Mouse (Mus musculus) brain, embryonic 14.5 days (tissue): ENCODE data around the gene Tigd3. TPM values are rescaled to one million over a fixed set of nuclear protein-coding genes. Genes with fewer than 3 reads are reported as not detected.

Experiments used
- DNase-seq: peaks from one replicate; pipeline ENCODE4 v3.0.0-alpha.2; 2011; ENCODE audit warnings: low read depth
- CTCF ChIP-seq: fragments of 200-500 bp; IDR thresholded peaks from 2 replicates; pipeline ENCODE4 v1.5.1; 2012; ENCODE audit warnings: inconsistent platforms, mild to moderate bottlenecking, moderate library complexity, borderline replicate concordance; ENCODE audit not compliant: insufficient read depth, insufficient read length; ENCODE audit errors: extremely low read depth
- POLR2A ChIP-seq: fragments of 200-500 bp; IDR thresholded peaks from 2 replicates; pipeline ENCODE4 v1.6.1; 2012; ENCODE audit warnings: mild to moderate bottlenecking, inconsistent platforms, borderline replicate concordance; ENCODE audit not compliant: poor library complexity, insufficient read depth, insufficient read length, severe bottlenecking; ENCODE audit errors: extremely low read depth
- polyA plus RNA-seq: library from polyadenylated mRNA; depleted of rRNA; stranded (reverse); fragments of >200 nt; gene quantifications from 2 replicates; pipeline ENCODE4 v1.2.3, GENCODE M21; 2012; rRNA removed

Gene Tigd3
- polyA plus RNA-seq, 1 experiment: 15.2 TPM

DNA sequence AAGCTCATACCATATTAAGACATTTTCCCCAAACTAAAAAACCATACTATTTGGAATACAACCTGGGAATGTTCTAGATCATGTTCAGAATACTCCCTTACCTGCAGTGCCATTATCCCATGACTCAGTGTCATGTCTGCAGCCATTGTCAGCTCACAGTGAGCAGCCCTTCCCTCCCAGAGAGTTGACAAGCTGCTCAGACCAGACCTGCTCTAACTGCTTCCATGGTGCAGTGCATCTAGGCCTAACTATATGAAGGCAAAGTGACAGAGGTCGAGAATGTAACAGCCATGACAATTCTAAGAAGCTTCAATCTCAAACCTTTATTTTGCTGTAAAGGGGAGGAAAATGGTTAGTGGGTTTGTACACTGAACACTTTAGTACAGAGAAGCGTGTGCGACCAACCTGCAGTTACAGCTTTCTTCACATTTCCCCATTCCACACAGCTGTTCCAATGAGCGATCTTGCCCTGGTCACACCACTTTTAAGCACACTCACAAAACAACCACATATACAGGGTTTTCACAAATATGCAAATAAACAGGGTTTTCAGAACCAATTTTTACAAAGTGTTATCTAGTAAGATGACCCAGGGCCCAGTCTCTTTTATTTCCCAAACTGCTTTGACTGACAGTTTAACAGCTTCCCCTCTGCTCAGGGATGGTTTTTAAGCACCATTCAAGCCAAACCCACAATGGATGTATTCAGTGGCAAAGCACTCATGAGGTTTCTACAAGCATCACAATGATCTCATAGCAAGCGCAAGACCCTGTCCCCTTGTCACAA, 51.8 kb downstream of the Tigd3 start:
- peak; percentile 68 for DNase-seq
- no peak for TF ChIP-seq CTCF
- TF ChIP-seq POLR2A: no peak

DNA sequence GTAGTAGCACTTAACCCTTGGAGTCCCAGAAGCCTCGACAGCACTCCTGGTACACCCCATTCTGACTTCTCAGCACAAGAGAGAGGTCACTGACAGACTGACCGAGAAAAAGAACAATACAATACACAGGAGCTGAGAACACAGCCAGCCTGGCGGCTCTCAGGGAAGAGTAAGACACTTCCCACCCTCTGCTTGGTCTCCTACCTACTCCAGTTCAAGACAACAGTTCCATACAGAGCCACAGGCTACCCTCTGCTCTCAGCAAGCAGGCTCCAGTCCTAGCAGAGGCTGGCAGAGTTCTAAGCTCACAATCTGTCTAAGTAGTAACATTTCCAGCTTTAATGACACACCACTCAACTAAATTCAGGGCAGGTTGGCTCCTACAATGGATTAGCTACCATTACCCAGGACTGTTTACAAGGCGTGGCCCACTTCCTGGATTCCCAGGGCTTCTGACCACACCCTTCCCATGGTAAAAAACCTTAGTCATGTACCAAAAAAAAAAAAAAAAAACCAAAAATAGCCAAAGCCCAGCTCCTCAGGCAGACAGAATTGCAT, 52.5 kb downstream of the Tigd3 start:
- DNase-seq: no peak
- TF ChIP-seq POLR2A: no peak
- no peak for TF ChIP-seq CTCF

Other genes with a start within 250 kb of the Tigd3 start
- 30.8 and 32.5 TPM in 2 replicates for gene Sipa1, start 230.4 kb downstream of the Tigd3 start, polyA plus RNA-seq
- gene Map3k11, start 205.4 kb downstream of the Tigd3 start, polyA plus RNA-seq: 21.6 and 22.9 TPM in 2 replicates
- 95.9 and 120 TPM in 2 replicates for gene Pcnx3, start 205.2 kb downstream of the Tigd3 start, polyA plus RNA-seq
- gene Kcnk7, start 189.8 kb downstream of the Tigd3 start, polyA plus RNA-seq: 0.13 TPM in 1 of 2 replicates, not detected in the other
- 18.3 and 20.4 TPM in 2 replicates for gene Ehbp1l1, start 167.8 kb downstream of the Tigd3 start, polyA plus RNA-seq
- gene Fam89b, start 164.5 kb downstream of the Tigd3 start, polyA plus RNA-seq: 258 and 404 TPM in 2 replicates
- 52.1 and 70.3 TPM in 2 replicates for gene Ltbp3, start 153.2 kb downstream of the Tigd3 start, polyA plus RNA-seq
- gene Scyl1, start 122.7 kb downstream of the Tigd3 start, polyA plus RNA-seq: 130 and 153 TPM in 2 replicates
- 18.9 and 21.3 TPM in 2 replicates for gene Frmd8, start 18.9 kb downstream of the Tigd3 start, polyA plus RNA-seq
- 2.6 and 3.5 TPM in 2 replicates for gene Slc25a45, start 16.3 kb downstream of the Tigd3 start, polyA plus RNA-seq
- 180 and 231 TPM in 2 replicates for gene Dpf2, start 18.9 kb upstream of the Tigd3 start, polyA plus RNA-seq
- gene Cdc42ep2, start 30.7 kb upstream of the Tigd3 start, polyA plus RNA-seq: 11.7 and 13.7 TPM in 2 replicates
- 33.8 and 56.9 TPM in 2 replicates for gene Pola2, start 70.1 kb upstream of the Tigd3 start, polyA plus RNA-seq
- not detected in 2 replicates for gene Slc22a20, start 92.0 kb upstream of the Tigd3 start, polyA plus RNA-seq
- 5.2 and 7.6 TPM in 2 replicates for gene Capn1, start 121.7 kb upstream of the Tigd3 start, polyA plus RNA-seq
- 24.6 and 38.8 TPM in 2 replicates for gene Syvn1, start 152.4 kb upstream of the Tigd3 start, polyA plus RNA-seq
- 46.3 and 50.4 TPM in 2 replicates for gene Mrpl49, start 163.6 kb upstream of the Tigd3 start, polyA plus RNA-seq
- 1,255 and 1,497 TPM in 2 replicates for gene Fau, start 163.7 kb upstream of the Tigd3 start, polyA plus RNA-seq
- gene Znhit2, start 167.0 kb upstream of the Tigd3 start, polyA plus RNA-seq: 36.0 and 46.5 TPM in 2 replicates
- gene Tm7sf2, start 174.2 kb upstream of the Tigd3 start, polyA plus RNA-seq: 76.1 and 100 TPM in 2 replicates
- gene Vps51, start 183.1 kb upstream of the Tigd3 start, polyA plus RNA-seq: 95.4 and 109 TPM in 2 replicates
- not detected in 2 replicates for gene Tmem262, start 185.9 kb upstream of the Tigd3 start, polyA plus RNA-seq
- gene Gm28374, start 188.1 kb upstream of the Tigd3 start, polyA plus RNA-seq: 2.5 and 3.1 TPM in 2 replicates
- gene Zfpl1, start 190.8 kb upstream of the Tigd3 start, polyA plus RNA-seq: 103 and 127 TPM in 2 replicates
- gene Cdca5, start 190.8 kb upstream of the Tigd3 start, polyA plus RNA-seq: 9.7 and 16.3 TPM in 2 replicates
- 0.15 and 0.25 TPM in 2 replicates for gene AC131692.1, start 200.3 kb upstream of the Tigd3 start, polyA plus RNA-seq
- 1.1 and 2.0 TPM in 2 replicates for gene Naaladl1, start 211.6 kb upstream of the Tigd3 start, polyA plus RNA-seq
- 47.3 and 66.2 TPM in 2 replicates for gene Sac3d1, start 224.5 kb upstream of the Tigd3 start, polyA plus RNA-seq
- gene Snx15, start 234.2 kb upstream of the Tigd3 start, polyA plus RNA-seq: 52.3 and 52.4 TPM in 2 replicates
- gene Batf2, start 246.8 kb upstream of the Tigd3 start, polyA plus RNA-seq: 0.05 TPM in 2 replicates
- gene Arl2, start 247.4 kb upstream of the Tigd3 start, polyA plus RNA-seq: 109 and 144 TPM in 2 replicates